Mouse (Mus musculus) heart, postnatal 0 days (tissue): ENCODE data around the gene Sp9. TPM values are rescaled to one million over a fixed set of nuclear protein-coding genes. Genes with fewer than 3 reads are reported as not detected.

Experiments
- ATAC-seq: fragments of 200-750 bp; cut with Nextera tagmentation; 2 replicates; pipeline ENCODE4 v1.8.0; 2017; ENCODE audit warnings: low read depth, moderate number of reproducible peaks, moderate library complexity; ENCODE audit not compliant: insufficient read depth
- DNase-seq: peaks from one replicate; pipeline ENCODE4 v3.0.0-alpha.2; 2016; ENCODE audit warnings: low spot score
- H3K27ac ChIP-seq: fragments of 300-500 bp; sonication (generic); 2 replicates; pipeline ENCODE4 v1.5.1; 2014; ENCODE audit warnings: low read depth, mild to moderate bottlenecking
- H3K27me3 ChIP-seq: fragments of 300-500 bp; sonication (generic); 2 replicates; pipeline ENCODE4 v1.6.1; 2014; ENCODE audit warnings: low read length, mixed read lengths; ENCODE audit not compliant: control insufficient read depth, insufficient read depth
- H3K36me3 ChIP-seq: fragments of 300-500 bp; sonication (generic); replicated peaks from 2 replicates; pipeline ENCODE4 v1.6.1; 2014; ENCODE audit warnings: low read length, mixed read lengths; ENCODE audit not compliant: control insufficient read depth, insufficient read depth
- H3K4me1 ChIP-seq: fragments of 300-500 bp; sonication (generic); 2 replicates; pipeline ENCODE4 v1.6.1; 2014; ENCODE audit warnings: antibody characterized with exemption; ENCODE audit not compliant: control insufficient read depth, insufficient read depth
- H3K4me2 ChIP-seq: fragments of 300-500 bp; sonication (generic); 2 replicates; pipeline ENCODE4 v1.6.1; 2014; ENCODE audit warnings: low read depth, mild to moderate bottlenecking, low read length, moderate library complexity
- H3K4me3 ChIP-seq: fragments of 300-500 bp; sonication (generic); 2 replicates; pipeline ENCODE4 v1.5.1; 2014; ENCODE audit warnings: low read depth, low read length
- H3K9ac ChIP-seq: fragments of 300-500 bp; sonication (generic); replicated peaks from 2 replicates; pipeline ENCODE4 v1.6.1; 2014; ENCODE audit warnings: low read depth, low read length, mixed read lengths
- H3K9me3 ChIP-seq: fragments of 300-500 bp; sonication (generic); replicated peaks from 2 replicates; pipeline ENCODE4 v1.6.1; 2016; ENCODE audit warnings: low read length; ENCODE audit not compliant: control insufficient read depth
- CTCF ChIP-seq: IDR thresholded peaks from 2 replicates; pipeline ENCODE4 v1.5.1; 2016; ENCODE audit warnings: antibody characterized with exemption, control low read depth, low read depth
- EP300 ChIP-seq: IDR thresholded peaks from 2 replicates; pipeline ENCODE4 v1.6.1; 2016; ENCODE audit warnings: antibody characterized with exemption, low read depth
- WGBS: fragments of 180-500 bp; shearing (Covaris S2); extraction: QIAGEN DNeasy Blood & Tissue Kit; methylation state at CpG from one replicate; pipeline ENCODE4 v1.1.7; 2014; 5-methylcytosine and 5-hydroxymethylcytosine counted together
- polyA plus RNA-seq: library from polyadenylated mRNA; unstranded; fragments of >200 nt; fragmentation: Nextera tagmentation; extraction: Ambion mirVana; gene quantifications from 2 replicates; pipeline ENCODE4 v1.2.1, GENCODE M21; 2015
- total RNA-seq: library from RNA; depleted of rRNA; stranded (reverse); fragments of >200 nt; gene quantifications from 2 replicates; pipeline ENCODE4 v1.2.3, GENCODE M21; 2014; ENCODE audit warnings: low replicate concordance; rRNA removed

The Sp9 gene
- total and polyA plus RNA-seq, 2 experiments from 2014 or later, result not detected

GRCm38 (mm10) chr2:73317426-73317825, 45.7 kb downstream of the Sp9 start:
- Histone ChIP-seq H3K27ac (no peak overlapping the region), H3K4me1 (peaks cover 3% of the 10 kb centered on the region; the same call in 1 of the 2 replicates), H3K4me2 (no peak overlapping the region), H3K36me3 (peaks cover 19% of the 10 kb centered on the region), H3K9me3 (no peaks in the 10 kb centered on the region), H3K27me3 (no peaks in the 10 kb centered on the region), H3K4me3 (no peak overlapping the region), H3K9ac (no peak overlapping the region)
- no peak for ATAC-seq
- TF ChIP-seq CTCF, result no peak
- TF ChIP-seq EP300, result no peak
- 91% methylated on average over 9 of the region's 9 CpGs for WGBS
- DNase-seq, result no peak

DNA sequence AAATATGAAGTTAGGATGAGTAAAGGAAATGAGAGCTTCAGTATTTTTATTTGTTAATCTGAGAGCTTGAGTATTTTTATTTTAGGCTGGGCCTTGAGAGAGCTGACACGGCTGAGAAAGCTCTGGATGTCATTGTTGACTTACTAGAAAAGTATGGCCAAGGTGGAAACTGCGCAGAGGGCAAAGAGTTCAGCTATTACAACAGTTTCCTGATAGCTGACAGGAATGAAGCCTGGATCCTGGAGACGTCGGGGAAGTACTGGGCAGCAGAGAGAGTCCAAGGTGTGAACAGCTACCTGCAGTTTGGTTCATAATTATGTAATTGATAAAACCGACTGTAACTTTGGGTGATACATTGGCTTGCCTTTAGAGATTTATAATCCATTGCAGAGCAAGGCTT, 47.5 kb downstream of the Sp9 start:
- no peak overlapping the region for H3K9ac ChIP-seq
- peaks cover 19% of the 10 kb centered on the region for H3K36me3 ChIP-seq
- TF ChIP-seq EP300 (no peak), CTCF (no peak)
- no peak for ATAC-seq
- H3K27ac ChIP-seq, result no peak overlapping the region
- H3K9me3 ChIP-seq, result no peaks in the 10 kb centered on the region
- DNase-seq, result no peak
- no peaks in the 10 kb centered on the region for H3K4me1 ChIP-seq
- no peak overlapping the region for H3K4me2 ChIP-seq
- no peak overlapping the region for H3K4me3 ChIP-seq
- 75% methylated on average over 5 of the region's 5 CpGs for WGBS
- no peaks in the 10 kb centered on the region for H3K27me3 ChIP-seq

DNA sequence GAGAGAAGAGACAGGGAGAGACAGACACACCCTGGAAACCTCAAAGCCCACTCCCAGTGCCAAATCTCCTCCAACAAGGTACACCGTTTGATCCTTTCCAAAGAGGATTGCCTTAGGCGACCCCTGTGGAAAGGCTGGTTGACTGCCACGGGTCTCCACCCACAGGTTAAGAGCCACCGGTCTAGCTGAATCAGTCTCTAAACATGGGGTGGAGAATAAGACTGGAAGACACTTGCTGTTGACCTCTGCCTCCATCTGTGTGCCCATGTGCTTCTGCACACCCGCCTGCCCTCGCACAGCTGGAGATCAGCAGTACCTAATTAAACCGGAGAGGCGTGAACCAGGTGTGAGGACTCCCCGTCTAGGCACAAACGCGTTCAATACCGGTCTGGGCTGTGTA, 51.3 kb downstream of the Sp9 start:
- Histone ChIP-seq H3K4me1 (no peaks in the 10 kb centered on the region), H3K27me3 (no peaks in the 10 kb centered on the region), H3K9ac (no peak overlapping the region), H3K4me3 (no peak overlapping the region), H3K27ac (no peak overlapping the region), H3K36me3 (peaks cover 19% of the 10 kb centered on the region), H3K4me2 (no peak overlapping the region), H3K9me3 (no peaks in the 10 kb centered on the region)
- ATAC-seq (no peak), DNase-seq (no peak)
- TF ChIP-seq CTCF, result no peak
- TF ChIP-seq EP300, result no peak
- WGBS, result 66% methylated on average over 12 of the region's 12 CpGs

- Histone ChIP-seq H3K27ac (no peak overlapping the region), H3K4me2 (no peak overlapping the region), H3K9ac (no peak overlapping the region), H3K27me3 (no peaks in the 10 kb centered on the region), H3K4me3 (no peak overlapping the region), H3K9me3 (no peaks in the 10 kb centered on the region), H3K36me3 (peaks cover 7% of the 10 kb centered on the region; the same call in 1 of the 2 replicates), H3K4me1 (no peaks in the 10 kb centered on the region)
- WGBS, result 82% methylated on average over 5 of the region's 5 CpGs
- DNase-seq (no peak), ATAC-seq (no peak)
- TF ChIP-seq EP300, result no peak
- TF ChIP-seq CTCF, result no peak
Measured at GRCm38 (mm10) chr2:73325871-73326270, 54.1 kb downstream of the Sp9 start.

Other genes starting within 250 kb of the Sp9 start
- 33.3 and 34.6 TPM in 2 replicates for gene Ola1, start 53.0 kb upstream of the Sp9 start, total RNA-seq
- 66.2 and 67.0 TPM in 2 replicates for gene Ola1, start 53.0 kb upstream of the Sp9 start, polyA plus RNA-seq
- gene Scrn3, start 40.7 kb downstream of the Sp9 start, total RNA-seq, result 10.5 and 16.3 TPM in 2 replicates
- 13.5 and 13.8 TPM in 2 replicates for gene Scrn3, start 40.7 kb downstream of the Sp9 start, polyA plus RNA-seq
- gene Cir1, start 40.8 kb downstream of the Sp9 start, total RNA-seq, result 0.08 and 3.9 TPM in 2 replicates
- gene Cir1, start 40.8 kb downstream of the Sp9 start, polyA plus RNA-seq, result 20.0 and 24.3 TPM in 2 replicates
- 11.3 and 19.0 TPM in 2 replicates for gene Gpr155, start 114.6 kb downstream of the Sp9 start, total RNA-seq
- 6.8 and 8.5 TPM in 2 replicates for gene Gpr155, start 114.6 kb downstream of the Sp9 start, polyA plus RNA-seq